Mouse (Mus musculus): ENCODE measurements at regions not wholly inside any gene's neighbourhood (a gene's known extent, or its start where the extent isn't known, plus 50 kb on each side); places are given as distances from the start of the nearest gene placed in this dataset.
"Not testable (repeated sequence)": the region's sequence is repeated elsewhere in the genome, so short reads cannot be mapped to it uniquely, and the experiment has no call there.

- DNase-seq (ENCODE audit: low read depth), result no peak
These were observed 96.6 kb upstream of the Selenop start for GRCm38 (mm10) chr15:3171774-3172173.

DNA sequence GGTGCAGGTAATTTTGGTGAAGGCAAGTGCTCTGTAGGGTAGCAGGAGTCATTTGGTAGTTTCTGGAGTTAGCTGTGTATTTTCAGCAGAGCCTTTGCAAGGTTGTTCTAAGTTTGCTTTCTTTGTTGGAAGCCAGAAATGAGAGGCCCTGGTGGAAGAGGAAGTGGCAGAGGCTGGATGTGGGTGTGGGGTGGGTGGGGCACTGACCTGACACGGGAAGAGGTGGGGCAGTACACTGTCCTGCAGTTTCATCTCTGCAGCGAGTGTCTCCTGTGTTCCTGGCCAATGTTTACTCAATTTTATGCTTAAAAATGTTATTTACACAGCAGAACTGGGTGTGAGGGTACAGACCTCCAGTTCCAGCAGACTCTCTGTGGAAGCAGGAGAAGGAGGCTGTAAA lies 94.3 kb upstream of the Selenop start:
- DNase-seq (ENCODE audit: low read depth), result peak; percentile 6

GRCm38 (mm10) chr15:3174848-3175247 lies 93.5 kb upstream of the Selenop start:
- DNase-seq (ENCODE audit: low read depth), result peak; percentile 25

DNA sequence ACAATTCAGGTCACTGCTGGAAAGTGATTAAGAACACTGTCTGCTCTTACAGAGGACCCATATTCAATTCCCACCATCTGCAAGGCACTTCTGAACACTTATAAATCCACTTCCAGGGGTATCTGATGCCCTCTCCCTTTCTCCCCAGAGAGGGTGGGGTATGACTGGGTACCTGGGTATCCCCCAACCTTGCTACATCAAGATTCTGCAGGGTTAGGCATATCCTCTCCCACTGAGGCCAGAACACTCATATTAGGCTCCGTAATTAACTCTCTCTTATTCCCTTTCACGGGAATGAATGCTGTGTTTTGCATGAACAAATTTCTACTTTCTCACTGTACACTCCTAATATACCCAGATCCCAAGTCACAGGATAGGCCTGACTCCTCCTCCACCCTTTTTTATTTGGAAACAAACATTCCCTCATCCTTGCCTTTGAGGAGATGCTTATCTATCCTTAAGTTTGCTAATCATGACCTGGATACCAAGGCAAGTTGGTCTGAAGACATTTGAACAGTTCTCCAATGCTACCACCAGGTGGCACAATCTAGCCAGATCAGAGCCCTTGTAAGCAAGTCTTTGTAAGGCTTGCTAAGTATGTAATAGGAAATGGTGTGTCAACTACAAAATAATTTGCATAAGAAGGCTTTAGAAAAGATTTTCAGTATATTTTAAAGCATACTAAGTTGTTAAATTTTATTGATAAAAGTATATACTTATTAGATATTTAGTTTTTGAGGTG lies 66.3 kb upstream of the Selenop start:
- DNase-seq (ENCODE audit: low read depth), result peak; percentile 37

GRCm38 (mm10) chr15:3205522-3205921 lies 62.8 kb upstream of the Selenop start:
- DNase-seq (ENCODE audit: low read depth), result no peak

GRCm38 (mm10) chr15:3206076-3206475 lies 62.3 kb upstream of the Selenop start:
- DNase-seq (ENCODE audit: low read depth), result not testable (repeated sequence)

GRCm38 (mm10) chr15:3213721-3214120 lies 54.6 kb upstream of the Selenop start:
- peak; percentile 31 for DNase-seq (ENCODE audit: low read depth)

DNA sequence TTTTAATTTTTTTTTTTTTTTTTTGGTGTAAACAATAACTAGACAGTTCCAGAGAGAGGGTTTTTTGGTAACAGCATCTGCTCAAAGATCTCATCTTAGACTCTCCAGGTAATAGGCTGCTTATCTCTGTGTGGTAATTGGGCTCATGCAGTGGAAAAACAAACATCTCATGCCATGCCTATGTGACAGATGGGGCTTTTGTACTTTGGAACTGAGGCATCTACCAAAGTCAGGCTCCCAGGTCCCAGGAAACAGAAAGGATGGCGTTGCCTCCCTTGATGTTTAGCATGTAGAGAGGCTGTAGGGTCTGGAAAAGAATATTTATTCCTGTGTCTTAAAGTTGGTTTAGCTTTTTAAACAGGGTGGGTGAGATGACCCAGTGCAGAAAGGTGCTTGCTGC lies 53.1 kb upstream of the Selenop start:
- DNase-seq (ENCODE audit: low read depth), result no peak

Measured in c-Kit-positive CD71-negative TER-119-negative erythroid progenitor cells, embryonic 14.5 days (primary cell).